Mouse (Mus musculus) olfactory bulb, adult 2 months (tissue): ENCODE data around the gene Tspyl1. TPM values are rescaled to one million over a fixed set of nuclear protein-coding genes. Genes with fewer than 3 reads are reported as not detected.

Experiments used
- H3K27ac ChIP-seq: fragments of 200-500 bp; 2 replicates; pipeline ENCODE4 v1.5.1; 2012; ENCODE audit warnings: low read depth, low read length; ENCODE audit not compliant: insufficient read depth
- H3K4me1 ChIP-seq: fragments of 200-500 bp; 2 replicates; pipeline ENCODE4 v1.6.1; 2012; ENCODE audit warnings: low read length; ENCODE audit not compliant: control insufficient read depth, insufficient read depth
- H3K4me3 ChIP-seq: fragments of 200-500 bp; 2 replicates; pipeline ENCODE4 v1.5.1; 2012; ENCODE audit warnings: mild to moderate bottlenecking, low read depth, low read length, moderate library complexity; ENCODE audit not compliant: insufficient read depth
- CTCF ChIP-seq: fragments of 200-500 bp; IDR thresholded peaks from 2 replicates; pipeline ENCODE4 v1.5.1; 2012; ENCODE audit warnings: low read depth, mild to moderate bottlenecking, low read length, moderate library complexity; ENCODE audit not compliant: insufficient read depth
- POLR2A ChIP-seq: fragments of 200-500 bp; IDR thresholded peaks from 2 replicates; pipeline ENCODE4 v1.6.1; 2012; ENCODE audit warnings: mild to moderate bottlenecking, low read depth, low read length, moderate library complexity; ENCODE audit not compliant: insufficient read depth
- WGBS: fragments of 180-500 bp; shearing (Covaris S2); methylation state at CpG from one replicate; pipeline ENCODE4 v1.1.7; 2018; 5-methylcytosine and 5-hydroxymethylcytosine counted together
- polyA plus RNA-seq: library from polyadenylated mRNA; stranded (reverse); fragments of >200 nt; gene quantifications from 2 replicates; pipeline ENCODE4 v1.2.4, GENCODE M21; 2012; ENCODE audit warnings: low replicate concordance; ENCODE audit not compliant: missing spikeins, insufficient read depth, insufficient read length

Tspyl1 gene
- not detected in 2 replicates for polyA plus RNA-seq

DNA sequence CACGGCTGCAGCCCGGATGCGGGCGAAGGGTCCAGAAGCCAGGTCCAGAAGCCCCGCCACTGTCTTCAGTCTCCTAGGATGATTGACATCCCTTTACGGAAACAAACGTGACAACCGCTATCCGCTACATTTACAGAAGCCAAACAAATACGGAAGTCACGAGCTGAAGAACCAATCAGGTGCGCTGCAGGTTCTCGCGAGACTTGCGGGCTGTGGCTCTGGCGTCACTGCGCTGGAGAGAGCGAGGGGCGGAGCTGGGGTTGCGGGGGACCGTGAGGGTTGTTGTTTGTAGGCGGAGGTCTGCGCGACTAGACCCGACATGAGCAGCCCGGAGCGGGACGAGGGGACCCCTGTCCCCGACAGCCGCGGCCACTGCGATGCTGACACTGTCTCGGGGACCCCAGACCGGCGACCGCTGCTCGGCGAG, at the start of gene Tspyl1:
Tspyl1 (plus strand) TSS at position 229 of the 427 bp plus-strand sequence.
- Histone ChIP-seq H3K4me1 (peaks cover 2% of the 10 kb centered on the region; the same call in 1 of the 2 replicates), H3K4me3 (peak within 1 kb of the TSS; percentile 94), H3K27ac (peak within 1 kb of the TSS; percentile 88)
- 0% methylated on average over 38 of the region's 38 CpGs for WGBS
- peak; percentile 77 for TF ChIP-seq POLR2A
- TF ChIP-seq CTCF = no peak

GRCm38 (mm10) chr10:34233418-34233817, 48.6 kb upstream of the Tspyl1 start:
- H3K4me3 ChIP-seq = no peak overlapping the region
- TF ChIP-seq POLR2A (no peak), CTCF (no peak)
- H3K27ac ChIP-seq = no peak overlapping the region
- WGBS = 85% methylated on average over 1 of the region's 1 CpGs
- peaks cover 4% of the 10 kb centered on the region for H3K4me1 ChIP-seq

GRCm38 (mm10) chr10:34233931-34234745, 47.9 kb upstream of the Tspyl1 start:
- Histone ChIP-seq H3K27ac (no peak overlapping the region), H3K4me1 (peaks cover 4% of the 10 kb centered on the region), H3K4me3 (no peak overlapping the region)
- WGBS = 40% methylated on average over 2 of the region's 2 CpGs
- no peak for TF ChIP-seq CTCF
- TF ChIP-seq POLR2A = no peak

- Histone ChIP-seq H3K27ac (peak overlapping the region; percentile 24; the same call in 1 of the 2 replicates), H3K4me3 (no peak overlapping the region), H3K4me1 (peaks cover 4% of the 10 kb centered on the region)
- 23% methylated on average over 3 of the region's 3 CpGs for WGBS
- TF ChIP-seq CTCF (no peak), POLR2A (no peak)
Measured at GRCm38 (mm10) chr10:34235384-34235783, 46.6 kb upstream of the Tspyl1 start.

GRCm38 (mm10) chr10:34236569-34236968, 45.4 kb upstream of the Tspyl1 start:
- Histone ChIP-seq H3K4me1 (peaks cover 4% of the 10 kb centered on the region), H3K4me3 (no peak overlapping the region), H3K27ac (no peak overlapping the region)
- WGBS = 78% methylated on average over 5 of the region's 5 CpGs
- TF ChIP-seq CTCF (no peak), POLR2A (no peak)

GRCm38 (mm10) chr10:34238536-34238935, 43.5 kb upstream of the Tspyl1 start:
- Histone ChIP-seq H3K4me1 (peaks cover 4% of the 10 kb centered on the region), H3K27ac (no peak overlapping the region), H3K4me3 (no peak overlapping the region)
- WGBS = 81% methylated on average over 4 of the region's 4 CpGs
- TF ChIP-seq POLR2A = no peak
- TF ChIP-seq CTCF = no peak

- no peak overlapping the region for H3K27ac ChIP-seq
- no peak overlapping the region for H3K4me3 ChIP-seq
- no peak for TF ChIP-seq CTCF
- no peak for TF ChIP-seq POLR2A
- 82% methylated on average over 5 of the region's 5 CpGs for WGBS
- no peaks in the 10 kb centered on the region for H3K4me1 ChIP-seq
Measured at GRCm38 (mm10) chr10:34244745-34245144, 37.2 kb upstream of the Tspyl1 start.

- Histone ChIP-seq H3K4me3 (no peak overlapping the region), H3K27ac (no peak overlapping the region), H3K4me1 (no peaks in the 10 kb centered on the region)
- TF ChIP-seq CTCF (no peak), POLR2A (no peak)
- WGBS = 55% methylated on average over 2 of the region's 2 CpGs
Measured at GRCm38 (mm10) chr10:34246106-34246505, 35.9 kb upstream of the Tspyl1 start.

DNA sequence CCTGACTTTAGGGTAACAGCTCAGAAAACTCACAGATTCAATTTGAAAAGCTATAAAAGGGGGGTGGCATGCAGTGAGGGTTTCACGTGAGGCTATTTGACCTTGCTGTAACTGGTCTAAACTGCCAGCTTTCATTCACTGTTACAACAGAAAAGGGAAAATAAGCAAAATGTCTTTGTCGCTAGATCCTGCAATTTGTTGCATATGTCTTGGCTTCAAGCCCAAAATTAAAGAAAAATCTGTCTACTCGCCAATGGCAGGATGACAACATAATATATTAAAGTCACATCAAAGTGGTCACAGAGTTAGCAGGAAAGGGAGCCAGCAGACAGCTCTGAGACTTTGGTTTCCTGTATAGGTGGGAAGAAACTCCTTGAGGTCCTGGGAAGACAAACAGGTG, 34.2 kb upstream of the Tspyl1 start:
- Histone ChIP-seq H3K4me3 (no peak overlapping the region), H3K27ac (no peak overlapping the region), H3K4me1 (no peaks in the 10 kb centered on the region)
- 53% methylated on average over 3 of the region's 3 CpGs for WGBS
- no peak for TF ChIP-seq CTCF
- no peak for TF ChIP-seq POLR2A
